Mouse (Mus musculus): ENCODE measurements around the gene Cxcl16. TPM values are rescaled to one million over a fixed set of nuclear protein-coding genes. Genes with fewer than 3 reads are reported as not detected.

Gene Cxcl16
- total and polyA plus RNA-seq, 3 experiments: not detected

GRCm38 (mm10) chr11:70502018-70502417 lies 42.2 kb upstream of the Cxcl16 start:
- no peaks in the 10 kb centered on the region for H3K9me3 ChIP-seq (replicated peaks; ENCODE audit: insufficient read depth, low read length)
- no peaks in the 10 kb centered on the region for H3K79me2 ChIP-seq (ENCODE audit: control insufficient read depth, insufficient read depth, low read length, poor library complexity)
- peaks cover 0 to 12% of the 10 kb centered on the region in 2 experiments; a peak in 2 of 4 replicates for H3K36me3 ChIP-seq (ENCODE audit: control insufficient read depth in 1 of 2, insufficient read depth in 2 of 2, low read length in 2 of 2)
- H3K4me3 ChIP-seq (ENCODE audit: control insufficient read depth in 1 of 2, insufficient read depth in 1 of 2, low read depth in 2 of 2, low read length in 2 of 2): no peak overlapping the region
- no peak for TF ChIP-seq BHLHE40 (IDR thresholded peaks at IDR 0.05; ENCODE audit: borderline replicate concordance, low read depth, low read length)
- TF ChIP-seq CHD1 (IDR thresholded peaks at IDR 0.05; ENCODE audit: low read depth, low read length): no peak
- TF ChIP-seq USF1 (IDR thresholded peaks at IDR 0.05; ENCODE audit: low read depth, low read length): no peak
- no peak for TF ChIP-seq MAX (IDR thresholded peaks at IDR 0.05; ENCODE audit: low read length)
- no peak for TF ChIP-seq NELFE (IDR thresholded peaks at IDR 0.05; ENCODE audit: low read depth, low read length)
- TF ChIP-seq MYB (IDR thresholded peaks at IDR 0.05; ENCODE audit: low read depth, low read length): no peak
- no peak for TF ChIP-seq MYC (IDR thresholded peaks at IDR 0.05; ENCODE audit: low read depth, low read length)
- TF ChIP-seq EP300 (IDR thresholded peaks at IDR 0.05; ENCODE audit: low read depth in 1 of 2, low read length in 2 of 2): no peak
- DNase-seq (ENCODE audit: low read depth, low spot score): no peak
- H3K27me3 ChIP-seq (ENCODE audit: control insufficient read depth in 1 of 2, insufficient read depth in 2 of 2, low read length in 2 of 2): peaks cover 12 to 19% of the 10 kb centered on the region in 2 experiments
- H3K9ac ChIP-seq (ENCODE audit: control insufficient read depth, low read depth, low read length, poor library complexity, severe bottlenecking): no peak overlapping the region
- no peak overlapping the region for H3K27ac ChIP-seq (ENCODE audit: control insufficient read depth, low read depth, low read length)
- peaks cover 0 to 13% of the 10 kb centered on the region in 2 experiments; a peak in 2 of 4 replicates for H3K4me1 ChIP-seq (ENCODE audit: control insufficient read depth in 1 of 2, insufficient read depth in 2 of 2, low read length in 2 of 2)

- no peak for TF ChIP-seq EP300 (IDR thresholded peaks at IDR 0.05; ENCODE audit: low read depth in 1 of 2, low read length in 2 of 2)
- TF ChIP-seq ZNF384 (IDR thresholded peaks at IDR 0.05; ENCODE audit: low read depth, low read length): no peak
- no peak for TF ChIP-seq MAZ (IDR thresholded peaks at IDR 0.05; ENCODE audit: low read depth, low read length)
- no peak for TF ChIP-seq GATA1 (IDR thresholded peaks at IDR 0.05; ENCODE audit: low read depth, low read length)
- TF ChIP-seq UBTF (IDR thresholded peaks at IDR 0.05; ENCODE audit: borderline replicate concordance, insufficient read depth, low read depth, low read length): no peak
- no peak for TF ChIP-seq POLR2AphosphoS5 (IDR thresholded peaks at IDR 0.05; ENCODE audit: borderline replicate concordance, low read depth, low read length)
- TF ChIP-seq MAX (IDR thresholded peaks at IDR 0.05; ENCODE audit: low read length): no peak
- TF ChIP-seq HCFC1 (IDR thresholded peaks at IDR 0.05; ENCODE audit: low read depth, low read length): no peak
- no peak for TF ChIP-seq NRF1 (IDR thresholded peaks at IDR 0.05; ENCODE audit: insufficient read depth, low read depth, low read length, poor library complexity, severe bottlenecking)
- TF ChIP-seq CHD2 (IDR thresholded peaks at IDR 0.05; ENCODE audit: low read length): no peak
- TF ChIP-seq JUND (IDR thresholded peaks at IDR 0.05; ENCODE audit: low read depth, low read length): no peak
- no peak for TF ChIP-seq ZMIZ1 (IDR thresholded peaks at IDR 0.05; ENCODE audit: low read depth, low read length)
- TF ChIP-seq MYB (IDR thresholded peaks at IDR 0.05; ENCODE audit: low read depth, low read length): no peak
- TF ChIP-seq POLR2A (IDR thresholded peaks at IDR 0.05; ENCODE audit: control insufficient read depth in 1 of 2, insufficient read depth in 1 of 2, low read depth in 1 of 2, low read length in 2 of 2, poor library complexity in 1 of 2): no peak
- no peak for TF ChIP-seq TCF12 (IDR thresholded peaks at IDR 0.05; ENCODE audit: low read depth, low read length)
- no peak for TF ChIP-seq ZC3H11A (IDR thresholded peaks at IDR 0.05; ENCODE audit: low read depth, low read length)
- TF ChIP-seq CHD1 (IDR thresholded peaks at IDR 0.05; ENCODE audit: low read depth, low read length): no peak
- no peak for TF ChIP-seq USF2 (IDR thresholded peaks at IDR 0.05; ENCODE audit: borderline replicate concordance in 1 of 2, insufficient read depth in 1 of 2, low read depth in 1 of 2, low read length in 2 of 2)
- Histone ChIP-seq H3K79me2 (ENCODE audit: control insufficient read depth, insufficient read depth, low read length, poor library complexity) (no peaks in the 10 kb centered on the region), H3K27ac (ENCODE audit: control insufficient read depth, low read depth, low read length) (no peak overlapping the region), H3K9ac (ENCODE audit: control insufficient read depth, low read depth, low read length, poor library complexity, severe bottlenecking) (no peak overlapping the region), H3K9me3 (replicated peaks; ENCODE audit: insufficient read depth, low read length) (no peaks in the 10 kb centered on the region), H3K27me3 (ENCODE audit: control insufficient read depth in 1 of 2, insufficient read depth in 2 of 2, low read length in 2 of 2) (peaks cover 13 to 19% of the 10 kb centered on the region in 2 experiments), H3K36me3 (ENCODE audit: control insufficient read depth in 1 of 2, insufficient read depth in 2 of 2, low read length in 2 of 2) (peaks cover 0 to 7% of the 10 kb centered on the region in 2 experiments; a peak in 2 of 4 replicates), H3K4me1 (ENCODE audit: control insufficient read depth in 1 of 2, insufficient read depth in 2 of 2, low read length in 2 of 2) (peaks cover 0 to 8% of the 10 kb centered on the region in 2 experiments; a peak in 2 of 4 replicates), H3K4me3 (ENCODE audit: control insufficient read depth in 1 of 2, insufficient read depth in 1 of 2, low read depth in 2 of 2, low read length in 2 of 2) (no peak overlapping the region)
- DNase-seq (ENCODE audit: low read depth, low spot score): no peak
Observed at GRCm38 (mm10) chr11:70500476-70500812, 40.7 kb upstream of the Cxcl16 start.
